Mouse (Mus musculus) heart, adult 2 months (tissue): ENCODE data around the gene Akr1a1. TPM values are rescaled to one million over a fixed set of nuclear protein-coding genes. Genes with fewer than 3 reads are reported as not detected.
"Not testable (repeated sequence)": the region's sequence is repeated elsewhere in the genome, so short reads cannot be mapped to it uniquely, and the experiment has no call there.

ENCODE experiments used
- DNase-seq, 2 experiments: peaks; one replicate each; pipeline ENCODE4 v3.0.0; 2021
- H3K27ac ChIP-seq: fragments of 200-600 bp; 2 replicates; pipeline ENCODE4 v1.8.1; 2022
- H3K27me3 ChIP-seq: fragments of 200-500 bp; 2 replicates; pipeline ENCODE4 v1.6.1; 2012; ENCODE audit warnings: mild to moderate bottlenecking, low read length, inconsistent platforms, mixed read lengths; ENCODE audit not compliant: control insufficient read depth, insufficient read depth
- H3K36me3 ChIP-seq: fragments of 200-500 bp; 2 replicates; pipeline ENCODE4 v1.6.1; 2012; ENCODE audit warnings: low read length, inconsistent platforms; ENCODE audit not compliant: control insufficient read depth, insufficient read depth
- H3K4me1 ChIP-seq: fragments of 200-500 bp; 2 replicates; pipeline ENCODE4 v1.6.1; 2011; ENCODE audit warnings: low read length; ENCODE audit not compliant: control insufficient read depth, insufficient read depth
- H3K4me3 ChIP-seq: fragments of 200-600 bp; 2 replicates; pipeline ENCODE4 v1.8.1; 2022
- H3K79me2 ChIP-seq: fragments of 200-500 bp; replicated peaks from 2 replicates; pipeline ENCODE4 v1.6.1; 2012; ENCODE audit warnings: mild to moderate bottlenecking, inconsistent platforms, low read length, moderate library complexity, mixed read lengths; ENCODE audit not compliant: control insufficient read depth, insufficient read depth
- H3K9ac ChIP-seq: fragments of 200-500 bp; 2 replicates; pipeline ENCODE4 v1.6.1; 2012; ENCODE audit warnings: low read depth, mild to moderate bottlenecking, control low read depth, inconsistent platforms, low read length, mixed read lengths
- CTCF ChIP-seq: fragments of 200-600 bp; IDR thresholded peaks from 2 replicates; pipeline ENCODE4 v1.8.1; 2022; ENCODE audit warnings: antibody characterized with exemption, mild to moderate bottlenecking, moderate library complexity
- EP300 ChIP-seq: fragments of 200-500 bp; IDR thresholded peaks from 2 replicates; pipeline ENCODE4 v1.6.1; 2011; ENCODE audit warnings: low read depth, low read length, control low read depth; ENCODE audit not compliant: insufficient read depth
- POLR2A ChIP-seq: fragments of 200-500 bp; IDR thresholded peaks from 2 replicates; pipeline ENCODE4 v1.6.1; 2011; ENCODE audit warnings: mild to moderate bottlenecking, low read depth, low read length, control low read depth; ENCODE audit not compliant: insufficient read depth
- WGBS: fragments of 180-500 bp; shearing (Covaris S2); methylation state at CpG from one replicate; pipeline ENCODE4 v1.1.7; 2018; 5-methylcytosine and 5-hydroxymethylcytosine counted together
- intact Hi-C: fragments of 180-260 bp; cut with DNase I; formaldehyde crosslinking; loops from one replicate; pipeline ENCODE4 v1.15.1; 2025
- polyA plus RNA-seq: library from polyadenylated mRNA; depleted of rRNA; stranded (reverse); fragments of >200 nt; gene quantifications from 2 replicates; pipeline ENCODE4 v1.2.3, GENCODE M21; 2012
- total RNA-seq, 2 experiments: library from RNA; stranded (reverse); gene quantifications; 2 replicates each; pipeline ENCODE4 v1.2.3; 2021

Akr1a1 gene
- total and polyA plus RNA-seq, 3 experiments = 247 to 289 (median 281) TPM

GRCm38 (mm10) chr4:116679141-116679540, 27.7 kb upstream of the Akr1a1 start:
- Histone ChIP-seq H3K36me3 (no peaks in the 10 kb centered on the region), H3K27ac (no peak overlapping the region), H3K9ac (no peak overlapping the region), H3K4me1 (no peaks in the 10 kb centered on the region), H3K79me2 (no peaks in the 10 kb centered on the region), H3K4me3 (no peak overlapping the region), H3K27me3 (no peaks in the 10 kb centered on the region)
- WGBS = 59% methylated on average over 5 of the region's 5 CpGs
- no peak for TF ChIP-seq CTCF
- TF ChIP-seq POLR2A = no peak
- intact Hi-C loops = no loop called here
- no peak for DNase-seq

- H3K4me1 ChIP-seq = no peaks in the 10 kb centered on the region
These were observed 26.3 kb upstream of the Akr1a1 start for GRCm38 (mm10) chr4:116677808-116678207.

GRCm38 (mm10) chr4:116676027-116676426, 24.5 kb upstream of the Akr1a1 start:
- Histone ChIP-seq H3K4me3 (no peak overlapping the region), H3K36me3 (no peaks in the 10 kb centered on the region), H3K27me3 (no peaks in the 10 kb centered on the region), H3K4me1 (no peaks in the 10 kb centered on the region), H3K79me2 (no peaks in the 10 kb centered on the region), H3K9ac (no peak overlapping the region), H3K27ac (no peak overlapping the region)
- intact Hi-C loops = no loop called here
- WGBS = 68% methylated on average over 3 of the region's 3 CpGs
- no peak for TF ChIP-seq CTCF
- TF ChIP-seq POLR2A = no peak
- no peak for TF ChIP-seq EP300
- DNase-seq = no peak

More at GRCm38 (mm10) chr4:116677808-116678207, 26.3 kb upstream of the Akr1a1 start:
- intact Hi-C loops = no loop called here
- H3K9ac ChIP-seq = no peak overlapping the region
- TF ChIP-seq POLR2A = no peak
- no peak for TF ChIP-seq EP300
- no peak for TF ChIP-seq CTCF
- H3K79me2 ChIP-seq = no peaks in the 10 kb centered on the region
- H3K27ac ChIP-seq = no peak overlapping the region
- WGBS = 69% methylated on average over 1 of the region's 1 CpGs
- no peak for DNase-seq
- H3K36me3 ChIP-seq = no peaks in the 10 kb centered on the region
- H3K4me3 ChIP-seq = no peak overlapping the region
- H3K27me3 ChIP-seq = no peaks in the 10 kb centered on the region

- H3K27ac ChIP-seq, H3K79me2 ChIP-seq, H3K36me3 ChIP-seq, intact Hi-C loops, H3K27me3 ChIP-seq, H3K9ac ChIP-seq, H3K4me1 ChIP-seq, H3K4me3 ChIP-seq, DNase-seq: not testable (repeated sequence)
- 92% methylated on average over 6 of the region's 6 CpGs for WGBS
These were observed 23.3 kb upstream of the Akr1a1 start for GRCm38 (mm10) chr4:116674761-116675160.

GRCm38 (mm10) chr4:116672785-116673184, 21.3 kb upstream of the Akr1a1 start:
- Histone ChIP-seq H3K27ac (no peak overlapping the region), H3K36me3 (no peaks in the 10 kb centered on the region), H3K9ac (no peak overlapping the region), H3K4me3 (no peak overlapping the region), H3K79me2 (no peaks in the 10 kb centered on the region), H3K27me3 (no peaks in the 10 kb centered on the region), H3K4me1 (no peaks in the 10 kb centered on the region)
- WGBS = 59% methylated on average over 2 of the region's 2 CpGs
- DNase-seq = peak in 1 of 2 experiments; percentile 65
- intact Hi-C loops = no loop called here
- TF ChIP-seq POLR2A (no peak), CTCF (no peak), EP300 (no peak)

DNA sequence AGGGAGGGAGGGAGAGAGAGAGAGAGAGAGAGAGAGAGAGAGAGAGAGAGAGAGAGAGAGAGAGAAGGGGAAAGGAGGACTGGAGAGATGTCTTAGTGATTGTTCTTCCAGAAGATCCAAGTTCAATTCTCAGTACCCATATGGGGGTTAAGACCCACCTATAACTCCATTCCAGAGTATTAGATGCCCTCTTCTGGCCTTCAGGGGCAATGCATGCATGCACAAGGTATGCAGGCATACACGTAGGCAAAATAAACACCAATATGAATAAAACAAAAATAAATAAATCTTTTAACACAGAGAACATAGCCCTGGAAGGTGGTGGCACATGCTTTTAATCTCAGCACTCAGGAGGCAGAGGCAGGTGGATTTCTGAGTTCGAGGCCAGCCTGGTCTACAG, 17.8 kb upstream of the Akr1a1 start:
- Histone ChIP-seq H3K79me2 (no peaks in the 10 kb centered on the region), H3K27me3 (no peaks in the 10 kb centered on the region), H3K9ac (no peak overlapping the region), H3K4me1 (no peaks in the 10 kb centered on the region), H3K4me3 (no peak overlapping the region), H3K27ac (no peak overlapping the region), H3K36me3 (no peaks in the 10 kb centered on the region)
- WGBS = 54% methylated on average over 2 of the region's 2 CpGs
- intact Hi-C loops = no loop called here
- no peak for TF ChIP-seq POLR2A
- peak; percentile 66 for TF ChIP-seq CTCF
- no peak for TF ChIP-seq EP300
- DNase-seq = no peak
